ENCODE assay signal across 8 mouse cellular contexts in genomic region chr7:27506765-27507370, GRCm38 (mm10). TPM values are rescaled to one million over a fixed set of nuclear protein-coding genes. Genes with fewer than 3 reads are reported as not detected.
DNase-seq lines count a peak whose midpoint lies in the region; ATAC-seq and TF ChIP-seq lines count a peak whose summit lies in the region.

No protein-coding gene starts in this region.

- no peaks in the 10 kb centered on the region for H3K27me3 ChIP-seq in hindbrain, embryonic 16.5 days (replicated peaks; ENCODE audit: control insufficient read depth, insufficient read depth, low read length)
- H3K27me3 ChIP-seq in midbrain, embryonic 13.5 days = no peaks in the 10 kb centered on the region

- H3K9ac ChIP-seq in hindbrain, embryonic 16.5 days (ENCODE audit: low read depth, low read length) = no peak overlapping the region
- H3K9ac ChIP-seq in midbrain, embryonic 13.5 days (replicated peaks) = no peak overlapping the region

- DNase-seq in gastrocnemius, adult 2 months = no peak
- DNase-seq in gastrocnemius, adult 8-10 months (ENCODE audit: low spot score in 2 of 2) = no peak
- DNase-seq in spleen, postnatal 10 days (ENCODE audit: low spot score in 2 of 2) = no peak
- DNase-seq in layer of hippocampus, adult 8-10 months (ENCODE audit: low spot score in 2 of 2) = no peak

- no peak for TF ChIP-seq CTCF in gastrocnemius, adult 2 months (IDR thresholded peaks at IDR 0.05)

- peak overlapping the region; percentile 87 for H3K4me3 ChIP-seq in gastrocnemius, adult 2 months
- peak overlapping the region; percentile 59 for H3K4me3 ChIP-seq in hindbrain, embryonic 16.5 days (ENCODE audit: low read length)
- peak overlapping the region; percentile 55 for H3K4me3 ChIP-seq in midbrain, embryonic 13.5 days (replicated peaks)

- H3K36me3 ChIP-seq in hindbrain, embryonic 16.5 days (ENCODE audit: control insufficient read depth, insufficient read depth, low read length) = no peaks in the 10 kb centered on the region
- H3K36me3 ChIP-seq in midbrain, embryonic 13.5 days = no peaks in the 10 kb centered on the region

- WGBS in hindbrain, embryonic 16.5 days = 44% methylated on average over 9 of the region's 9 CpGs
- 51% methylated on average over 9 of the region's 9 CpGs for WGBS in midbrain, embryonic 13.5 days

- peaks cover 10% of the 10 kb centered on the region for H3K4me1 ChIP-seq in hindbrain, embryonic 16.5 days (ENCODE audit: control insufficient read depth, insufficient read depth, low read depth, low read length)
- peaks cover 10% of the 10 kb centered on the region; the same call in 1 of the 2 replicates for H3K4me1 ChIP-seq in midbrain, embryonic 13.5 days (replicated peaks)

- H3K9me3 ChIP-seq in hindbrain, embryonic 16.5 days (ENCODE audit: control insufficient read depth, low read length) = no peaks in the 10 kb centered on the region
- H3K9me3 ChIP-seq in midbrain, embryonic 13.5 days = no peaks in the 10 kb centered on the region

- peak overlapping the region; percentile 66 for H3K4me2 ChIP-seq in hindbrain, embryonic 16.5 days (ENCODE audit: low read length)
- peak overlapping the region; percentile 61 for H3K4me2 ChIP-seq in midbrain, embryonic 13.5 days (replicated peaks)

- peak overlapping the region; percentile 97 for H3K27ac ChIP-seq in gastrocnemius, adult 2 months
- H3K27ac ChIP-seq in hindbrain, embryonic 16.5 days (ENCODE audit: low read depth, low read length) = peak overlapping the region; percentile 98; the same call in 1 of the 2 replicates
- H3K27ac ChIP-seq in midbrain, embryonic 13.5 days = no peak overlapping the region

- ATAC-seq in common myeloid progenitor, adult 5-6 weeks (replicated peaks; ENCODE audit: low read depth, poor library complexity, severe bottlenecking) = peak; percentile 26
- no peak for ATAC-seq in hindbrain, embryonic 16.5 days
- no peak for ATAC-seq in midbrain, embryonic 13.5 days
- no peak for ATAC-seq in frontal cortex, adult (ENCODE audit: low TSS enrichment)

- intact Hi-C loops in gastrocnemius, adult 2 months (cut with DNase I) = loop anchor here (2.0 kb wide), 1 partner anchor 16 kb away; no protein-coding TSS in a partner anchor

RNA-seq across cellular contexts. Expression of gene Prx, which starts 7.7 kb away (rescaled TPM):
- total RNA-seq in gastrocnemius, adult 2 months (2021) = 1 to 10 TPM; 3.1 to 4.1 TPM
- total RNA-seq in gastrocnemius, adult 8-10 months (2022) = 1 to 10 TPM; 2.3 to 7.7 (median 5.7) TPM
- total RNA-seq in common myeloid progenitor, adult 5-6 weeks (2017) = 1.2 and 1.8 TPM in 2 replicates
- polyA plus RNA-seq in hindbrain, embryonic 16.5 days (2015; fragmentation: Nextera tagmentation; extraction: Ambion mirVana) = 1.8 and 1.9 TPM in 2 replicates
- 1.2 and 1.6 TPM in 2 replicates for polyA plus RNA-seq in midbrain, embryonic 13.5 days (2015; fragmentation: Nextera tagmentation; extraction: Ambion mirVana)
- total RNA-seq in layer of hippocampus, adult 8-10 months (2022) = under 1 TPM; 0.38 to 0.43 (median 0.39) TPM

RNA-seq across cellular contexts. Expression of gene Hipk4, which starts 16.2 kb away (rescaled TPM):
- under 1 TPM in 1 of 2 experiments, not detected in 1; 0.13 TPM for total RNA-seq in gastrocnemius, adult 2 months (2021)
- total RNA-seq in gastrocnemius, adult 8-10 months (2022) = under 1 TPM in 1 of 4 experiments, not detected in 3; 0.11 TPM
- 1.1 TPM in 1 of 2 replicates, not detected in the other for total RNA-seq in common myeloid progenitor, adult 5-6 weeks (2017)
- 1.4 and 1.5 TPM in 2 replicates for polyA plus RNA-seq in hindbrain, embryonic 16.5 days (2015; fragmentation: Nextera tagmentation; extraction: Ambion mirVana)
- 0.37 and 0.52 TPM in 2 replicates for polyA plus RNA-seq in midbrain, embryonic 13.5 days (2015; fragmentation: Nextera tagmentation; extraction: Ambion mirVana)
- total RNA-seq in layer of hippocampus, adult 8-10 months (2022) = under 1 TPM in 1 of 4 experiments, not detected in 3; 0.25 TPM

RNA-seq across cellular contexts. Expression of gene Sertad1, which starts 20.2 kb away (rescaled TPM):
- total RNA-seq in gastrocnemius, adult 2 months (2021) = 1 to 10 TPM; 5.5 to 9.1 TPM
- 1 to 10 TPM; 6.5 to 9.8 (median 8.8) TPM for total RNA-seq in gastrocnemius, adult 8-10 months (2022)
- 11.5 and 14.0 TPM in 2 replicates for total RNA-seq in common myeloid progenitor, adult 5-6 weeks (2017)
- 9.8 and 11.4 TPM in 2 replicates for polyA plus RNA-seq in hindbrain, embryonic 16.5 days (2015; fragmentation: Nextera tagmentation; extraction: Ambion mirVana)
- 8.2 and 8.5 TPM in 2 replicates for polyA plus RNA-seq in midbrain, embryonic 13.5 days (2015; fragmentation: Nextera tagmentation; extraction: Ambion mirVana)
- 10 to 100 TPM in 1 of 4 experiments, 1 to 10 TPM in 3; 6.4 to 10.7 (median 9.3) TPM for total RNA-seq in layer of hippocampus, adult 8-10 months (2022)

RNA-seq across cellular contexts. Expression of gene Sertad3, which starts 33.3 kb away (rescaled TPM):
- 1 to 10 TPM; 3.3 to 7.1 TPM for total RNA-seq in gastrocnemius, adult 2 months (2021)
- total RNA-seq in gastrocnemius, adult 8-10 months (2022) = 1 to 10 TPM; 3.8 to 5.3 (median 4.3) TPM
- 9.6 and 13.1 TPM in 2 replicates for total RNA-seq in common myeloid progenitor, adult 5-6 weeks (2017)
- polyA plus RNA-seq in hindbrain, embryonic 16.5 days (2015; fragmentation: Nextera tagmentation; extraction: Ambion mirVana) = 9.7 and 10.7 TPM in 2 replicates
- polyA plus RNA-seq in midbrain, embryonic 13.5 days (2015; fragmentation: Nextera tagmentation; extraction: Ambion mirVana) = 12.4 and 12.6 TPM in 2 replicates
- 1 to 10 TPM; 3.0 to 4.9 (median 3.9) TPM for total RNA-seq in layer of hippocampus, adult 8-10 months (2022)

RNA-seq across cellular contexts. Expression of gene Pld3, which starts 46.1 kb away (rescaled TPM):
- 10 to 100 TPM; 14.5 to 17.2 TPM for total RNA-seq in gastrocnemius, adult 2 months (2021)
- total RNA-seq in gastrocnemius, adult 8-10 months (2022) = 10 to 100 TPM; 14.0 to 15.3 (median 14.9) TPM
- 5.5 and 6.0 TPM in 2 replicates for total RNA-seq in common myeloid progenitor, adult 5-6 weeks (2017)
- polyA plus RNA-seq in hindbrain, embryonic 16.5 days (2015; fragmentation: Nextera tagmentation; extraction: Ambion mirVana) = 231 and 263 TPM in 2 replicates
- 107 and 110 TPM in 2 replicates for polyA plus RNA-seq in midbrain, embryonic 13.5 days (2015; fragmentation: Nextera tagmentation; extraction: Ambion mirVana)
- 100 to 1,000 TPM; 559 to 594 (median 575) TPM for total RNA-seq in layer of hippocampus, adult 8-10 months (2022)
